8 mouse cellular contexts compared by ENCODE assay signal in genomic region chr15:98608058-98608783, GRCm38 (mm10). TPM values are rescaled to one million over a fixed set of nuclear protein-coding genes. Genes with fewer than 3 reads are reported as not detected.
A peak's percentile ranks its signal among the peaks of the same experiment; 100 is the strongest.
DNase-seq lines count a peak whose midpoint lies in the region; ATAC-seq and TF ChIP-seq lines count a peak whose summit lies in the region.

No protein-coding gene starts in this region.

- 8% methylated on average over 10 of the region's 10 CpGs for WGBS in heart, embryonic 10.5 days
- WGBS in small intestine, adult 2 months: 5% methylated on average over 10 of the region's 10 CpGs

- no peak for DNase-seq in cerebellum, postnatal 25 days
- no peak for DNase-seq in heart, embryonic 10.5 days (ENCODE audit: low spot score)
- peak; percentile 49 for DNase-seq in kidney, postnatal 14 days
- no peak for DNase-seq in cerebellum, adult 9-10 months
- DNase-seq in left cerebral cortex, adult 18-20 months (ENCODE audit: low spot score in 2 of 2): no peak

- ATAC-seq in cerebellum, adult (ENCODE audit: insufficient number of reproducible peaks, low FRiP score, low TSS enrichment): 0 out of 2 replicates have a peak, but pooled peaks have one; percentile 27

- no peak for TF ChIP-seq CTCF in E14TG2a.4 (conservative IDR thresholded peaks at IDR 0.05; ENCODE audit: low read length)
- no peak for TF ChIP-seq CTCF in small intestine, adult 2 months (IDR thresholded peaks at IDR 0.05; ENCODE audit: extremely low read depth, insufficient read length, insufficient replicate concordance, low read depth, low read length)

- TF ChIP-seq POLR2A in small intestine, adult 2 months (IDR thresholded peaks at IDR 0.05; ENCODE audit: low read depth, low read length): no peak

- H3K4me1 ChIP-seq in E14TG2a.4 (replicated peaks; ENCODE audit: low read depth, low read length): peaks cover 32% of the 10 kb centered on the region
- H3K4me1 ChIP-seq in heart, embryonic 10.5 days: peaks cover 57% of the 10 kb centered on the region
- H3K4me1 ChIP-seq in small intestine, adult 2 months (ENCODE audit: control insufficient read depth, insufficient read depth, insufficient read length, low read length): peaks cover 18% of the 10 kb centered on the region

- peak overlapping the region; percentile 81 for H3K4me3 ChIP-seq in E14TG2a.4 (replicated peaks; ENCODE audit: low read length)
- H3K4me3 ChIP-seq in heart, embryonic 10.5 days: peak overlapping the region; percentile 89
- peak overlapping the region; percentile 87 for H3K4me3 ChIP-seq in small intestine, adult 2 months (ENCODE audit: low read depth, low read length)

- peaks cover 92% of the 10 kb centered on the region for H3K27me3 ChIP-seq in E14TG2a.4 (ENCODE audit: insufficient read depth, low read length)
- H3K27me3 ChIP-seq in heart, embryonic 10.5 days (ENCODE audit: insufficient read depth, poor library complexity, severe bottlenecking): no peaks in the 10 kb centered on the region
- H3K27me3 ChIP-seq in small intestine, adult 2 months (ENCODE audit: control insufficient read depth, insufficient read depth, low read length): no peaks in the 10 kb centered on the region

- H3K27ac ChIP-seq in heart, embryonic 10.5 days: peak overlapping the region; percentile 98
- H3K27ac ChIP-seq in small intestine, adult 2 months (ENCODE audit: insufficient read depth, low read depth, low read length): peak overlapping the region; percentile 94

- no peaks in the 10 kb centered on the region for H3K9me3 ChIP-seq in E14TG2a.4 (ENCODE audit: low read length)
- H3K9me3 ChIP-seq in heart, embryonic 10.5 days: no peaks in the 10 kb centered on the region

- no peaks in the 10 kb centered on the region for H3K36me3 ChIP-seq in E14TG2a.4 (ENCODE audit: insufficient read depth, low read length)
- peaks cover 25% of the 10 kb centered on the region for H3K36me3 ChIP-seq in heart, embryonic 10.5 days
- peaks cover 15% of the 10 kb centered on the region for H3K36me3 ChIP-seq in small intestine, adult 2 months (ENCODE audit: control insufficient read depth, insufficient read depth, low read length)

RNA-seq across cellular contexts. Expression of gene Adcy6, which starts 1.7 kb away (rescaled TPM):
- 25.5 and 33.5 TPM in 2 replicates for polyA plus RNA-seq in heart, embryonic 10.5 days (2016; fragmentation: Nextera tagmentation; extraction: Ambion mirVana)
- polyA plus RNA-seq in small intestine, adult 2 months (2012; rRNA removed): 55.9 and 89.2 TPM in 2 replicates
- total RNA-seq in left cerebral cortex, adult 18-20 months (2021): 10 to 100 TPM; 45.8 to 49.7 TPM

RNA-seq across cellular contexts. Expression of gene Cacnb3, which starts 22.4 kb away (rescaled TPM):
- polyA plus RNA-seq in heart, embryonic 10.5 days (2016; fragmentation: Nextera tagmentation; extraction: Ambion mirVana): 9.9 and 23.3 TPM in 2 replicates
- polyA plus RNA-seq in small intestine, adult 2 months (2012; rRNA removed): 19.1 and 40.2 TPM in 2 replicates
- 100 to 1,000 TPM; 267 to 278 TPM for total RNA-seq in left cerebral cortex, adult 18-20 months (2021)

RNA-seq across cellular contexts. Expression of gene 4930415O20Rik, which starts 37.4 kb away (rescaled TPM):
- polyA plus RNA-seq in heart, embryonic 10.5 days (2016; fragmentation: Nextera tagmentation; extraction: Ambion mirVana): 0.43 TPM in 1 of 2 replicates, not detected in the other
- polyA plus RNA-seq in small intestine, adult 2 months (2012; rRNA removed): 0.46 and 2.7 TPM in 2 replicates
- not detected for total RNA-seq in left cerebral cortex, adult 18-20 months (2021)

RNA-seq across cellular contexts. Expression of gene Ccnt1, which starts 37.5 kb away (rescaled TPM):
- 42.8 and 53.0 TPM in 2 replicates for polyA plus RNA-seq in heart, embryonic 10.5 days (2016; fragmentation: Nextera tagmentation; extraction: Ambion mirVana)
- polyA plus RNA-seq in small intestine, adult 2 months (2012; rRNA removed): 3.6 and 5.2 TPM in 2 replicates
- total RNA-seq in left cerebral cortex, adult 18-20 months (2021): 10 to 100 TPM; 40.4 to 46.0 TPM

RNA-seq across cellular contexts. Expression of gene Ddx23, which starts 54.5 kb away (rescaled TPM):
- 15.6 and 17.5 TPM in 2 replicates for polyA plus RNA-seq in heart, embryonic 10.5 days (2016; fragmentation: Nextera tagmentation; extraction: Ambion mirVana)
- 13.6 and 24.3 TPM in 2 replicates for polyA plus RNA-seq in small intestine, adult 2 months (2012; rRNA removed)
- 10 to 100 TPM; 86.9 to 90.6 TPM for total RNA-seq in left cerebral cortex, adult 18-20 months (2021)
